Mouse (Mus musculus) central nervous system, embryonic 11.5 days (tissue): ENCODE data around the gene 1110032A03Rik. TPM values are rescaled to one million over a fixed set of nuclear protein-coding genes. Genes with fewer than 3 reads are reported as not detected.

Source experiments
- polyA plus RNA-seq: library from polyadenylated mRNA; depleted of rRNA; stranded (reverse); fragments of >200 nt; gene quantifications from 2 replicates; pipeline ENCODE4 v1.2.3, GENCODE M21; 2012; rRNA removed

The 1110032A03Rik gene
- polyA plus RNA-seq: 16.9 and 36.4 TPM in 2 replicates

DNA sequence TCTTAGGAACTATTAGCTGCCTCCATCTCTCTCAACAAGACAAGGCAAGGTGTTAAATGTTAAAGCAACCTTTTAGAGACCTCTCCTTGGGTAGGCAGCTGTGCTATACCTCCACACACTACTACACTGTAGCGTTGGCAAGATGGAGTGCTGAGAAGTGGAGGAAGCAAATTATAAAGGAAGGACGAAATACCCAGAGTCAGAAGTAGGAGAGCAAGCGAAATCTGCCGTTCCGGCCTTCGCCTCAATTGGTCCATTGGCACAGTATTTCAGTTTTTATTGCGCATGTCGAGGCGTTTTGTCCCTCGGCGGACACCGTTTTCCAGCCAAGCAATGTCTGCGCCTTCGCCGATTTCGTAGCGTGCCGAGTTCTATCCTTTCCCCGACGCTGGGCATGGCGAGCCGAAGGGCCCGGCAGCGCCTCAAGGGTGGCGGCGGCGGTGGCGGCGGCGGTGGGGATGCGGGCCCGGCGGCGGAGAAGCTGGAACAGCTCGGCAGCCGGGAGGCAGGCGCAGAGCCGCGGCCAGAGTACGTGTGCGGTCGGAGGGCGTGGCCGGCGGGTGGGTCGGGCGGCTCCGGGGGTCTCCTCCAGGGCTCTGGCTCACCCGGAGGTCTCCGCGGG, at the start of gene 1110032A03Rik, which contains the start of gene Alg9:
TSS of gene 1110032A03Rik (minus strand) at position 530 of the 622 bp plus-strand sequence.
TSS of gene Alg9 (plus strand) at position 29 of the 622 bp plus-strand sequence.

DNA sequence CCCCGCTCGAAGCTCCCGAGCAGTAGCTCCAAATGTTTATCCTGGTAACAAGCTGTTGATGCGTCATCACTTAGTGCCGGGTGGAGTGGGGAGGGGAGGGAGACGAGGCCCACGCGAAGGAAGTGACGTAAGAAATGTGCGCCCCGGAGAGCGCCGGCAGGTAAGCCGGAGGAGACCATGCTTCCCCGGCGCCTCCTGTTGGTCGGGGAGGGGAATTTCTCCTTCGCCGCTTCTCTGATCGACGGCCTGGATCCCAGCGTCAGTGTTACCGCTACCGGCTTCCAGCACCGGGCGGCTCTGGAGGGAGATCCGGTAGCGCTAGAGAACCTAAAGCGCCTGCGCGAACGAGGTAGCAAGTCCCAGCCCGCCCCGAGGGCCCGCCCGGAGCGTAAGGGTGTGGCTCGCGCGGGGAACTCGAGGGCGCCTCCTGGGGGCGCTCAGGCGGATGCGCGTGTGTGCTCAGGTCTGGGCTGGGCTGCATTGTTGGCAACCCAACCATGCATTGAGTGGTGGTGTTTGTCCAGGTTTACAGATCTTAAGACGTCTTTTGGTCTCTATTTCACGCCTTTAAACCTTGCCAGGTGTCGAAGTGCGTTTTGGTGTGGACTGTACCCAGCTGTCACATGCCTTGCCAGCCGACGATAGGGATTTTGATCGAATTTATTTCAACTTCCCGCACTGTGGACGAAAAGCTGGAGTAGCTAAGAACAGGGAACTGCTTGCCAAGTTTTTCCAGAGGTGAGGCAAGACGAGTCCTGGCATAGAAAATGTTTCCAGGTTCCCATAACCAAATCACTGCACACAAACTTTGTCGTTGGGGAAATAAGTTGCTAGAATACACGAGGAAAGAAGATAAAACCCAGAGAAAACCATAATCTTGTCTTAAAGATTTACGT, 7.0 kb downstream of the 1110032A03Rik start, which contains the start of gene Fdxacb1:
TSS of gene Fdxacb1 (plus strand) at position 130 of the 896 bp plus-strand sequence.

DNA sequence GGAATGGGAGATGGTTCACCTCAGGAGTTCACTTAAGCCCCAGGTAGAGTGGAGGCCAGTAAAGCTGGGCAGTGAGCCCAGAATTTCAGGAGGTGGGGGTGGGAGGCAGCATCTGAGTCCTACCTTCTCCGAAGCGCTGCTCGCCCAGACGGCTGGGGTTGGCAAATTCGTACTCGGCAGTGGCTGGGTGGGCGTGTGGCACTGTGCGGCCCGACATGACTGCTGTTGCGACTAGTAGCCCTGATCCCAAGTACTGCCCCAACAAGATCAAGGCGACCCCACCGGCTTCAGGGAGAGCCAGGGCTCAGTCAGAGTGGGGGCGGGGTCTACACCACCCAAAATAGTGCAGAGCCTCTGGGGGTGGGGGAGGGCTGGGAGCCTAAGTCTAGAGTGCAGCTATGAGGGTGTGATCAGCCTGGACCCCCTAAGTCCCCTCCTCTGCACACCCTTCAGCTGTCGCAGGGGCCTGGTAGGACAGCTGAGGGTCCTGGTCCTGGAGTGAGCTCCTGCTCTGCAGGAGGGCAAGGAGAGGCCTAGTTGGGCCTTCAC, 23.2 kb downstream of the 1110032A03Rik start, which contains the start of gene Hspb2:
TSS of gene Hspb2 (minus strand) at position 301 of the 549 bp plus-strand sequence.

DNA sequence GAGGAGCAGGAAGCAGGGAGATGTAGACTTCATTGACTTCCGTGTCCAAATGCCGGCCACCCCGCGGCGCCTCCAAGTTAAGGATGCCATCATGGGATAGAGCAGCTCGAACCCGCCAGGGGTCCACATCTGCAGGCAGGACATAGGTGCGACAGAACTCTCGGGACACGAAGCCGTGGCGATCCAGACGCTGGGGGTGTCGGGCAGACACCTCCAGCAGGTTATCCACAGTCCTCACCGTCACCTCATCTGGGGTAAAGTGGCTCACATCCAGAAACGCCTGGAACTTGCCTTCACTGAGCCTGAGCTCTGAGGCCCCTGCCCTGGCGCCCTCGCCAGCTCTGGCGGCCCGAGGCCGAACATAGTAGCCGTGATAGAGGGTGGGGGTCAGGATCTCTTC, 24.0 kb downstream of the 1110032A03Rik start, which contains the start of gene Cryab:
TSS of gene Cryab (plus strand) at position 3 of the 400 bp plus-strand sequence.

DNA sequence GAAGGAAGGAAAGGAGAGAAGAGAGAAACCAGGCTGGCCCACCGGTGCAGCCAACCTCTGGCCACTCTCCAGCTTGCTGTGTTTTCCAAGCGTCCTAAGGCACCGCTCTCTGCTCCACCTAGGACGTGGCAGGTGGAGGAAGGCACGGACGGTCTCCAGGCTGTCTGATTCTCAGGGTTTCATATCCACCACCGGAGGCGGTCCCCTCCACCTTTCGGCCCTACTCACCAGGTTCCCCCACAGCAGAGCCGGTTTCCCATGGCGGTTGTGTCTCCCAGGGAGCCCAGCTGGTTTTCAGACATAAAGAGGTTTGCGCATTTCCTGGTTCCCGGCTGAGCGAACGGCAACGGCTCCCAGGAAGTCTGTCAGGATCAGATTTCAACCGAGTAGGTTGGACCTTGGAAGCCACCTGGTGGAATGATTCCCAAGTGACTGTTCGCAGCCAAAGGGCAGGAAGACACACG, 29.1 kb downstream of the 1110032A03Rik start, which contains the start of gene 2310030G06Rik:
TSS of gene 2310030G06Rik (minus strand) at position 323 of the 464 bp plus-strand sequence.

DNA sequence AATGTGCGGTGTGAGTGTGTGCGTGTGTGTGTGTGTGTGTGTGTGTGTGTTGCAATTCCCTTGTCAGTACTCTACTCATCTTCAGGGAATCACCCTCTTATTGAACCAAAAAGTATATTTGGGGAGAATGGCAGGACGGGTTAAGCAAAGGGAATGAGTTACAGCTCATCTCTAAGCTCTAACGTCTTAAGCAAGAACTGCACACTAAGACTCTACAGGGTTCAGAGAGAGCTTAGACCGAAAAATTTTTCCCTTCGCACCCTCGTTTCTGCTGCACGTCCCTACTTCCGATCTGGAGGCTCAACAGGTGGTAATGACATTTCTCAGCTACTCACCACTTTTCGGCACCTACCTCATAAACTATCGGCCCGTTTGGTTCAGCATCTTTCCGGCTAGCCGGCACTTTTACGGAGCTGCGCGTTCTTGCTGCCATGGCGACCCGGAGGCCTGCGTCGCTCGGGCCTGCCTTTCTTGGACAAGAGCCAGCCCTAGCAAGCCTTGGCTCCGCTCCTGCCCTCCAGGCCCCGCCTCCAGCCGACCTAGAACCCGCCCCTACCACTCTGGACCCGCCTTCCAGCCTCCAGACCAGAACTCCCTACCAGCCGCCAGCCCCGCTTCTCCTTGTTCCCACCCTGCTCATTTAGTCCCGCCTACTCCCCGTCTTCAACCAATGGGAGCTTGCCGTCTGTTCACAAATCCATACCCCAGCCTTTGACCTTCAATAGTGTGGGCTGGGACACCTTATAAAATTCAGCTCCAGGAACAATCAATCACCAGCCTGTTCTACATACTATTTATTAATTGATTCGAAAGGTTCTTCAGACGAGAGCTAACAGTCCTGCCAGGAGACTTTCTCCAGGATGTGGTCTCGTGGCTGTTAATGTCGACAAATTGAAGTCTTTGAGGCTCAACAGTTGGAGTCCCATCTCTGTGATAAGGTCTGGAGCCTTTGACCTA, 36.1 kb downstream of the 1110032A03Rik start, which contains the start of gene Dixdc1:
TSS of gene Dixdc1 (minus strand) at position 604 of the 957 bp plus-strand sequence.

Other genes starting within 250 kb of the 1110032A03Rik start
- gene Pts, start 246.8 kb downstream of the 1110032A03Rik start, polyA plus RNA-seq: 65.7 and 82.4 TPM in 2 replicates
- gene Il18, start 220.7 kb downstream of the 1110032A03Rik start, polyA plus RNA-seq: 9.3 and 11.2 TPM in 2 replicates
- gene Bco2, start 220.3 kb downstream of the 1110032A03Rik start, polyA plus RNA-seq: 0.27 and 0.43 TPM in 2 replicates
- gene Tex12, start 214.2 kb downstream of the 1110032A03Rik start, polyA plus RNA-seq: not detected in 2 replicates
- 135 and 195 TPM in 2 replicates for gene Sdhd, start 171.7 kb downstream of the 1110032A03Rik start, polyA plus RNA-seq
- 232 and 356 TPM in 2 replicates for gene Timm8b, start 171.6 kb downstream of the 1110032A03Rik start, polyA plus RNA-seq
- gene Pih1d2, start 158.2 kb downstream of the 1110032A03Rik start, polyA plus RNA-seq: 3.7 and 5.6 TPM in 2 replicates
- gene Nkapd1, start 158.1 kb downstream of the 1110032A03Rik start, polyA plus RNA-seq: 25.3 and 25.7 TPM in 2 replicates
- 23.5 and 38.3 TPM in 2 replicates for gene Dlat, start 115.7 kb downstream of the 1110032A03Rik start, polyA plus RNA-seq
- gene Dixdc1, start 36.0 kb downstream of the 1110032A03Rik start, polyA plus RNA-seq: 14.7 and 22.5 TPM in 2 replicates
- 0.92 and 2.1 TPM in 2 replicates for gene 2310030G06Rik, start 29.0 kb downstream of the 1110032A03Rik start, polyA plus RNA-seq
- gene Cryab, start 24.2 kb downstream of the 1110032A03Rik start, polyA plus RNA-seq: 7.3 and 17.7 TPM in 2 replicates
- gene Hspb2, start 23.2 kb downstream of the 1110032A03Rik start, polyA plus RNA-seq: 4.3 and 8.2 TPM in 2 replicates
- gene Fdxacb1, start 7.3 kb downstream of the 1110032A03Rik start, polyA plus RNA-seq: 6.9 and 8.4 TPM in 2 replicates
- 19.4 and 30.9 TPM in 2 replicates for gene Alg9, start 501 bp downstream of the 1110032A03Rik start, polyA plus RNA-seq
- gene Ppp2r1b, start 69.8 kb upstream of the 1110032A03Rik start, polyA plus RNA-seq: 47.9 and 66.7 TPM in 2 replicates
- 10.7 and 12.6 TPM in 2 replicates for gene Sik2, start 233.6 kb upstream of the 1110032A03Rik start, polyA plus RNA-seq